In genomic region chr5:121242261-121242660, GRCm38 (mm10) we compare ENCODE assay signal across 28 mouse cellular contexts. TPM values are rescaled to one million over a fixed set of nuclear protein-coding genes. Genes with fewer than 3 reads are reported as not detected.
DNase-seq lines count a peak whose midpoint lies in the region; ATAC-seq and TF ChIP-seq lines count a peak whose summit lies in the region.
"Had no signal": no experiment of that assay in that cellular context is flagged by ENCODE, and none has a peak within 500 bp of the region (broad histone marks: within the 10 kb centered on the region; RNA-seq: fewer than 3 reads in every experiment).

No protein-coding gene starts in this region.

- intact Hi-C loops in heart, postnatal 10 days (cut with DNase I): no loop called here

- H3K4me2 ChIP-seq in liver, embryonic 13.5 days: peak overlapping the region; percentile 71
- H3K4me2 ChIP-seq: embryonic facial prominence, embryonic 15.5 days; forebrain, embryonic 12.5 days; hindbrain, embryonic 15.5 days; limb, embryonic 13.5 days; lung, embryonic 15.5 days; midbrain, embryonic 13.5 days; neural tube, embryonic 15.5 days had no signal

- H3K27ac ChIP-seq in spleen, adult 2 months (ENCODE audit: insufficient read depth, low read length): peak overlapping the region; percentile 18; the same call in 1 of the 2 replicates
- H3K27ac ChIP-seq in liver, embryonic 13.5 days: peak overlapping the region; percentile 99
- H3K27ac ChIP-seq: embryonic facial prominence, embryonic 15.5 days; forebrain, embryonic 12.5 days; heart, adult 2 months; hindbrain, embryonic 15.5 days; kidney, postnatal 0 days; limb, embryonic 13.5 days; lung, embryonic 15.5 days; macrophage; midbrain, embryonic 13.5 days; neural tube, embryonic 15.5 days had no signal

- ATAC-seq in liver, embryonic 13.5 days (ENCODE audit: low read depth): peak; percentile 67
- ATAC-seq in monocyte, adult 5-6 weeks (replicated peaks; ENCODE audit: insufficient number of reproducible peaks, low FRiP score, low TSS enrichment, poor library complexity, severe bottlenecking): no peak
- ATAC-seq: activated CD4-positive, CD25-positive, alpha-beta regulatory T cell, adult 4 months; midbrain, embryonic 13.5 days had no signal

- no peak for TF ChIP-seq CTCF in spleen, adult 2 months (IDR thresholded peaks at IDR 0.05; ENCODE audit: extremely low read depth, insufficient read depth, insufficient read length, insufficient replicate concordance)

- TF ChIP-seq POLR2A in spleen, adult 2 months (IDR thresholded peaks at IDR 0.05; ENCODE audit: low read depth, low read length): no peak

- peak; percentile 73 for DNase-seq in heart, adult 11 months
- DNase-seq in heart, postnatal 10 days: no peak
- DNase-seq in spleen, adult 2 months (ENCODE audit: low read depth in 1 of 2, low spot score in 2 of 2): no peak
- no peak for DNase-seq in spleen, postnatal 36 days (ENCODE audit: low spot score in 2 of 2)
- no peak for DNase-seq in liver, embryonic 13.5 days
- no peak for DNase-seq in urinary bladder, postnatal 14 days (ENCODE audit: low spot score)
- DNase-seq in cerebellum, postnatal 4 days (ENCODE audit: low spot score in 2 of 2): no peak
- DNase-seq: adrenal gland, postnatal 10 days; cerebellum, adult 11-12 months; cerebellum, postnatal 14 days; gastrocnemius, postnatal 10 days; heart, adult 2 months; heart, postnatal 4 days; kidney, adult 18-20 months; layer of hippocampus, postnatal 36 days; right cerebral cortex, postnatal 14 days had no signal

- H3K4me3 ChIP-seq in spleen, adult 2 months (ENCODE audit: extremely low read depth, insufficient read depth, insufficient read length): no peak overlapping the region
- H3K4me3 ChIP-seq in liver, embryonic 13.5 days (replicated peaks): peak overlapping the region; percentile 35
- H3K4me3 ChIP-seq: embryonic facial prominence, embryonic 15.5 days; forebrain, embryonic 12.5 days; heart, adult 2 months; hindbrain, embryonic 15.5 days; limb, embryonic 13.5 days; lung, embryonic 15.5 days; midbrain, embryonic 13.5 days; myocyte; neural tube, embryonic 15.5 days had no signal

- peak overlapping the region; percentile 75 for H3K9ac ChIP-seq in liver, embryonic 13.5 days
- H3K9ac ChIP-seq: embryonic facial prominence, embryonic 15.5 days; forebrain, embryonic 12.5 days; hindbrain, embryonic 15.5 days; limb, embryonic 13.5 days; lung, embryonic 15.5 days; midbrain, embryonic 13.5 days; neural tube, embryonic 15.5 days had no signal

- 38% methylated on average over 1 of the region's 1 CpGs for WGBS in spleen, adult 2 months
- 8% methylated on average over 1 of the region's 1 CpGs for WGBS in liver, embryonic 13.5 days (ENCODE audit: insufficient replicate concordance)

- H3K36me3 ChIP-seq in spleen, adult 2 months (ENCODE audit: control insufficient read depth, insufficient read depth, low read length): no peaks in the 10 kb centered on the region
- H3K36me3 ChIP-seq in liver, embryonic 13.5 days: peaks cover 9% of the 10 kb centered on the region; the same call in 1 of the 2 replicates
- H3K36me3 ChIP-seq: embryonic facial prominence, embryonic 15.5 days; forebrain, embryonic 12.5 days; hindbrain, embryonic 15.5 days; limb, embryonic 13.5 days; lung, embryonic 15.5 days; midbrain, embryonic 13.5 days; neural tube, embryonic 15.5 days had no signal

- 0 out of 2 replicates have a peak, but pooled peaks cover 3% of the 10 kb centered on the region for H3K4me1 ChIP-seq in spleen, adult 2 months (ENCODE audit: control insufficient read depth, insufficient read depth, insufficient read length)
- H3K4me1 ChIP-seq in liver, embryonic 13.5 days (replicated peaks): peaks cover 97% of the 10 kb centered on the region
- H3K4me1 ChIP-seq: embryonic facial prominence, embryonic 15.5 days; forebrain, embryonic 12.5 days; limb, embryonic 13.5 days; lung, embryonic 15.5 days had no signal

- no peaks in the 10 kb centered on the region for H3K9me3 ChIP-seq in liver, embryonic 13.5 days (replicated peaks)
- H3K9me3 ChIP-seq: embryonic facial prominence, embryonic 15.5 days; forebrain, embryonic 12.5 days; hindbrain, embryonic 15.5 days; limb, embryonic 13.5 days; lung, embryonic 15.5 days; midbrain, embryonic 13.5 days; neural tube, embryonic 15.5 days had no signal

- H3K27me3 ChIP-seq in spleen, adult 2 months (ENCODE audit: control insufficient read depth, insufficient read depth, low read length): no peaks in the 10 kb centered on the region
- H3K27me3 ChIP-seq in liver, embryonic 13.5 days: no peaks in the 10 kb centered on the region
- H3K27me3 ChIP-seq: embryonic facial prominence, embryonic 15.5 days; forebrain, embryonic 12.5 days; hindbrain, embryonic 15.5 days; limb, embryonic 13.5 days; lung, embryonic 15.5 days; midbrain, embryonic 13.5 days; neural tube, embryonic 15.5 days had no signal

RNA-seq across cellular contexts. Expression of gene Hectd4, which starts 22.2 kb away (rescaled TPM):
- 10 to 100 TPM; 24.0 to 24.4 TPM for total RNA-seq in heart, postnatal 10 days (2021)
- polyA plus RNA-seq in spleen, adult 2 months (2012; rRNA removed): 28.1 and 28.4 TPM in 2 replicates
- 6.9 and 7.6 TPM in 2 replicates for polyA plus RNA-seq in liver, embryonic 13.5 days (2015; fragmentation: Nextera tagmentation; extraction: Ambion mirVana)
- 9.9 to 34.1 TPM (median 19.9 TPM) in 3 replicates for total RNA-seq in monocyte, adult 5-6 weeks (2017)

RNA-seq across cellular contexts. Expression of gene Rpl6, which starts 38.0 kb away (rescaled TPM):
- total RNA-seq in heart, postnatal 10 days (2021): 100 to 1,000 TPM; 729 to 779 TPM
- polyA plus RNA-seq in spleen, adult 2 months (2012; rRNA removed): 281 and 293 TPM in 2 replicates
- 556 and 610 TPM in 2 replicates for polyA plus RNA-seq in liver, embryonic 13.5 days (2015; fragmentation: Nextera tagmentation; extraction: Ambion mirVana)
- total RNA-seq in monocyte, adult 5-6 weeks (2017): 599 to 801 TPM (median 613 TPM) in 3 replicates

RNA-seq across cellular contexts. Expression of gene Ptpn11, which starts 51.1 kb away (rescaled TPM):
- 100 to 1,000 TPM; 102 to 158 TPM for total RNA-seq in heart, postnatal 10 days (2021)
- polyA plus RNA-seq in spleen, adult 2 months (2012; rRNA removed): 17.3 and 18.9 TPM in 2 replicates
- 12.5 TPM in 2 replicates for polyA plus RNA-seq in liver, embryonic 13.5 days (2015; fragmentation: Nextera tagmentation; extraction: Ambion mirVana)
- total RNA-seq in monocyte, adult 5-6 weeks (2017): 59.8 to 88.9 TPM (median 78.3 TPM) in 3 replicates
